ENCODE assay signal across 9 mouse cellular contexts in the genomic region with DNA sequence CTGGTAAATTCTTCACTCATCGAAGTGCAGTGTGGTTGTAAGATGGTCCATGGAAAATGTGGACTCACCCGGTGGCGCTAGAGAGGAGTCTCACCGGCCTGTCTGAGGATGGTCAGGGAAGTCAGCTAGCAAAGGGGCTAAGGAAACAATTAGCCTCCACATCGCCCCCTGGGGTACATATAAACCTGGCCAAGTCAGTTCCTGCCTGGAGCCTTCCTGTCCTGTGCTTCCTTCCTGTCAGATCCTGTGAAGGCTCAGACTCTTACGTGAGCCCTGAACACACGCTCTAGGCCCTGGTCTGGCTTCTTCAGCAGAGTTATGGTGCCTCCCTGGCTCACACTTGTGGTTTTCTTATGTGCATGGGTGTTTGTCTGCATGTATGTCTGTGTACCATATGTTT. TPM values are rescaled to one million over a fixed set of nuclear protein-coding genes. Genes with fewer than 3 reads are reported as not detected.
DNase-seq lines count a peak whose midpoint lies in the region; ATAC-seq and TF ChIP-seq lines count a peak whose summit lies in the region.
"Had no signal": no experiment of that assay in that cellular context is flagged by ENCODE, and none has a peak within 500 bp of the region (broad histone marks: within the 10 kb centered on the region; RNA-seq: fewer than 3 reads in every experiment).

No protein-coding gene starts in this region.

- no peaks in the 10 kb centered on the region for H3K79me2 ChIP-seq in liver, adult 2 months (ENCODE audit: control insufficient read depth, insufficient read depth, low read length)

- no peak for TF ChIP-seq POLR2A in liver, adult 2 months (IDR thresholded peaks at IDR 0.05; ENCODE audit: extremely low read depth, insufficient read depth, low read length)

- H3K4me2 ChIP-seq in forebrain, embryonic 11.5 days (ENCODE audit: low read depth, low read length, severe bottlenecking), result no peak overlapping the region
- no peak overlapping the region for H3K4me2 ChIP-seq in forebrain, embryonic 13.5 days
- 0 out of 2 replicates have a peak overlapping the region, but pooled peaks have one; percentile 12 for H3K4me2 ChIP-seq in embryonic facial prominence, embryonic 15.5 days (replicated peaks)
- H3K4me2 ChIP-seq: hindbrain, embryonic 15.5 days had no signal

- H3K27me3 ChIP-seq in forebrain, embryonic 11.5 days (ENCODE audit: control insufficient read depth, insufficient read depth, low read length), result peaks cover 6% of the 10 kb centered on the region; the same call in 1 of the 2 replicates
- peaks cover 9% of the 10 kb centered on the region for H3K27me3 ChIP-seq in forebrain, embryonic 13.5 days
- no peaks in the 10 kb centered on the region for H3K27me3 ChIP-seq in embryonic facial prominence, embryonic 15.5 days
- no peaks in the 10 kb centered on the region for H3K27me3 ChIP-seq in liver, adult 2 months (ENCODE audit: control insufficient read depth, insufficient read depth, low read length)
- H3K27me3 ChIP-seq: hindbrain, embryonic 15.5 days had no signal

- H3K27ac ChIP-seq in forebrain, embryonic 11.5 days (ENCODE audit: low read depth, low read length), result no peak overlapping the region
- no peak overlapping the region for H3K27ac ChIP-seq in forebrain, embryonic 13.5 days
- H3K27ac ChIP-seq in embryonic facial prominence, embryonic 15.5 days (replicated peaks), result no peak overlapping the region; the same call in 1 of the 2 replicates
- no peak overlapping the region for H3K27ac ChIP-seq in liver, adult 2 months (replicated peaks; ENCODE audit: insufficient read depth, low read depth, low read length)
- H3K27ac ChIP-seq: hindbrain, embryonic 15.5 days had no signal

- peak; percentile 46 for TF ChIP-seq CTCF in liver, adult 2 months (IDR thresholded peaks at IDR 0.05; ENCODE audit: low read depth, low read length)

- peaks cover 3% of the 10 kb centered on the region; the same call in 1 of the 2 replicates for H3K4me1 ChIP-seq in forebrain, embryonic 11.5 days (replicated peaks; ENCODE audit: control insufficient read depth, insufficient read depth, low read length)
- H3K4me1 ChIP-seq in forebrain, embryonic 13.5 days, result peaks cover 41% of the 10 kb centered on the region
- peaks cover 65% of the 10 kb centered on the region for H3K4me1 ChIP-seq in embryonic facial prominence, embryonic 15.5 days
- 0 out of 2 replicates have a peak, but pooled peaks cover 3% of the 10 kb centered on the region for H3K4me1 ChIP-seq in liver, adult 2 months (ENCODE audit: control insufficient read depth, insufficient read depth, low read length)

- 40% methylated on average over 7 of the region's 7 CpGs for WGBS in forebrain, embryonic 11.5 days
- 49% methylated on average over 7 of the region's 7 CpGs for WGBS in forebrain, embryonic 13.5 days
- WGBS in embryonic facial prominence, embryonic 15.5 days, result 30% methylated on average over 7 of the region's 7 CpGs
- WGBS in liver, adult 2 months, result 74% methylated on average over 7 of the region's 7 CpGs

- no peak overlapping the region for H3K4me3 ChIP-seq in forebrain, embryonic 11.5 days (ENCODE audit: low read depth, low read length)
- no peak overlapping the region for H3K4me3 ChIP-seq in forebrain, embryonic 13.5 days
- no peak overlapping the region for H3K4me3 ChIP-seq in embryonic facial prominence, embryonic 15.5 days (replicated peaks)
- H3K4me3 ChIP-seq in liver, adult 2 months (ENCODE audit: insufficient read depth, low read depth, low read length), result no peak overlapping the region
- H3K4me3 ChIP-seq: hindbrain, embryonic 15.5 days had no signal

- H3K9ac ChIP-seq in forebrain, embryonic 11.5 days (ENCODE audit: low read length), result no peak overlapping the region
- H3K9ac ChIP-seq in forebrain, embryonic 13.5 days, result no peak overlapping the region
- H3K9ac ChIP-seq in embryonic facial prominence, embryonic 15.5 days, result no peak overlapping the region
- H3K9ac ChIP-seq in liver, adult 2 months (ENCODE audit: low read depth, low read length), result no peak overlapping the region
- H3K9ac ChIP-seq: hindbrain, embryonic 15.5 days had no signal

- H3K36me3 ChIP-seq in forebrain, embryonic 11.5 days (ENCODE audit: control insufficient read depth, insufficient read depth, low read length), result no peaks in the 10 kb centered on the region
- peaks cover 3% of the 10 kb centered on the region; the same call in 1 of the 2 replicates for H3K36me3 ChIP-seq in forebrain, embryonic 13.5 days (ENCODE audit: poor library complexity, severe bottlenecking)
- 0 out of 2 replicates have a peak, but pooled peaks cover 4% of the 10 kb centered on the region for H3K36me3 ChIP-seq in embryonic facial prominence, embryonic 15.5 days
- H3K36me3 ChIP-seq in liver, adult 2 months (ENCODE audit: control insufficient read depth, insufficient read depth, low read length), result no peaks in the 10 kb centered on the region
- H3K36me3 ChIP-seq: hindbrain, embryonic 15.5 days had no signal

- H3K9me3 ChIP-seq in forebrain, embryonic 11.5 days (ENCODE audit: control insufficient read depth, low read length), result no peaks in the 10 kb centered on the region
- H3K9me3 ChIP-seq in forebrain, embryonic 13.5 days (replicated peaks), result no peaks in the 10 kb centered on the region
- no peaks in the 10 kb centered on the region for H3K9me3 ChIP-seq in embryonic facial prominence, embryonic 15.5 days (replicated peaks)
- H3K9me3 ChIP-seq: hindbrain, embryonic 15.5 days had no signal

- ATAC-seq in forebrain, embryonic 11.5 days (replicated peaks; ENCODE audit: low FRiP score), result no peak
- ATAC-seq in forebrain, embryonic 13.5 days, result no peak
- no peak for ATAC-seq in embryonic facial prominence, embryonic 15.5 days (ENCODE audit: insufficient number of reproducible peaks, low FRiP score, low TSS enrichment, low read depth)

- DNase-seq in forebrain, embryonic 11.5 days (ENCODE audit: low spot score), result peak; percentile 58
- peak; percentile 15 to 27 for DNase-seq in B cell, adult 2 months
- no peak for DNase-seq in liver, adult 2 months (ENCODE audit: extremely low read depth, low read depth, low spot score)
- peak; percentile 23 for DNase-seq in thymus, postnatal 25 days
- DNase-seq in right cerebral cortex, adult 18-20 months, result no peak
- DNase-seq in right cerebral cortex, postnatal 4 days, result no peak

RNA-seq across cellular contexts. Expression of gene Ptch2, which starts 5.3 kb away (rescaled TPM):
- 5.8 and 6.4 TPM in 2 replicates for polyA plus RNA-seq in forebrain, embryonic 11.5 days (2014; fragmentation: Nextera tagmentation; extraction: Ambion mirVana)
- polyA plus RNA-seq in forebrain, embryonic 13.5 days (2015; fragmentation: Nextera tagmentation; extraction: Ambion mirVana), result 4.0 and 5.8 TPM in 2 replicates
- polyA plus RNA-seq in embryonic facial prominence, embryonic 15.5 days (2015; fragmentation: Nextera tagmentation; extraction: Ambion mirVana), result 20.8 and 22.5 TPM in 2 replicates
- total RNA-seq in liver, adult 2 months (2014; rRNA removed), result 0.18 and 0.34 TPM in 2 replicates
- 1.0 and 1.4 TPM in 2 replicates for polyA plus RNA-seq in liver, adult 2 months (2012; rRNA removed)

RNA-seq across cellular contexts. Expression of gene Btbd19, which starts 24.3 kb away (rescaled TPM):
- polyA plus RNA-seq in forebrain, embryonic 11.5 days (2014; fragmentation: Nextera tagmentation; extraction: Ambion mirVana), result 4.1 and 6.5 TPM in 2 replicates
- 3.1 and 3.9 TPM in 2 replicates for polyA plus RNA-seq in forebrain, embryonic 13.5 days (2015; fragmentation: Nextera tagmentation; extraction: Ambion mirVana)
- 13.2 and 13.5 TPM in 2 replicates for polyA plus RNA-seq in embryonic facial prominence, embryonic 15.5 days (2015; fragmentation: Nextera tagmentation; extraction: Ambion mirVana)
- total RNA-seq in liver, adult 2 months (2014; rRNA removed), result 0.67 and 0.74 TPM in 2 replicates
- polyA plus RNA-seq in liver, adult 2 months (2012; rRNA removed), result 0.86 and 1.8 TPM in 2 replicates

RNA-seq across cellular contexts. Expression of gene Tctex1d4, which starts 25.4 kb away (rescaled TPM):
- polyA plus RNA-seq in forebrain, embryonic 11.5 days (2014; fragmentation: Nextera tagmentation; extraction: Ambion mirVana), result not detected in 2 replicates
- 0.40 TPM in 1 of 2 replicates, not detected in the other for polyA plus RNA-seq in forebrain, embryonic 13.5 days (2015; fragmentation: Nextera tagmentation; extraction: Ambion mirVana)
- polyA plus RNA-seq in embryonic facial prominence, embryonic 15.5 days (2015; fragmentation: Nextera tagmentation; extraction: Ambion mirVana), result 3.0 and 6.1 TPM in 2 replicates
- total RNA-seq in liver, adult 2 months (2014; rRNA removed), result not detected in 2 replicates
- 0.17 TPM in 1 of 2 replicates, not detected in the other for polyA plus RNA-seq in liver, adult 2 months (2012; rRNA removed)

RNA-seq across cellular contexts. Expression of gene Plk3, which starts 32.5 kb away (rescaled TPM):
- 16.0 and 17.4 TPM in 2 replicates for polyA plus RNA-seq in forebrain, embryonic 11.5 days (2014; fragmentation: Nextera tagmentation; extraction: Ambion mirVana)
- 11.4 and 12.0 TPM in 2 replicates for polyA plus RNA-seq in forebrain, embryonic 13.5 days (2015; fragmentation: Nextera tagmentation; extraction: Ambion mirVana)
- 7.7 and 8.1 TPM in 2 replicates for polyA plus RNA-seq in embryonic facial prominence, embryonic 15.5 days (2015; fragmentation: Nextera tagmentation; extraction: Ambion mirVana)
- 10.7 and 19.5 TPM in 2 replicates for total RNA-seq in liver, adult 2 months (2014; rRNA removed)
- 21.2 and 31.7 TPM in 2 replicates for polyA plus RNA-seq in liver, adult 2 months (2012; rRNA removed)

RNA-seq across cellular contexts. Expression of gene Rps8, which starts 54.8 kb away (rescaled TPM):
- 797 and 841 TPM in 2 replicates for polyA plus RNA-seq in forebrain, embryonic 11.5 days (2014; fragmentation: Nextera tagmentation; extraction: Ambion mirVana)
- polyA plus RNA-seq in forebrain, embryonic 13.5 days (2015; fragmentation: Nextera tagmentation; extraction: Ambion mirVana), result 667 and 710 TPM in 2 replicates
- polyA plus RNA-seq in embryonic facial prominence, embryonic 15.5 days (2015; fragmentation: Nextera tagmentation; extraction: Ambion mirVana), result 934 and 968 TPM in 2 replicates
- total RNA-seq in liver, adult 2 months (2014; rRNA removed), result 449 and 482 TPM in 2 replicates
- 311 and 370 TPM in 2 replicates for polyA plus RNA-seq in liver, adult 2 months (2012; rRNA removed)

Comparison
In these comparisons a context has a peak if more than half of its experiments do, and no peak if none do; other contexts are left out.
1. DNase-seq: peak in forebrain, embryonic 11.5 days (single experiment), B cell, adult 2 months (2 of 2) and thymus, postnatal 25 days (single experiment); none in liver, adult 2 months (single experiment), right cerebral cortex, adult 18-20 months (single experiment) and right cerebral cortex, postnatal 4 days (single experiment).